Mouse (Mus musculus): Measurements from ENCODE around the gene Slc36a2. TPM values are rescaled to one million over a fixed set of nuclear protein-coding genes. Genes with fewer than 3 reads are reported as not detected.
"Not testable (repeated sequence)": the region's sequence is repeated elsewhere in the genome, so short reads cannot be mapped to it uniquely, and the experiment has no call there.

The Slc36a2 gene
- polyA plus RNA-seq, 1 experiment from 2014 or later, result 2.0 TPM

DNA sequence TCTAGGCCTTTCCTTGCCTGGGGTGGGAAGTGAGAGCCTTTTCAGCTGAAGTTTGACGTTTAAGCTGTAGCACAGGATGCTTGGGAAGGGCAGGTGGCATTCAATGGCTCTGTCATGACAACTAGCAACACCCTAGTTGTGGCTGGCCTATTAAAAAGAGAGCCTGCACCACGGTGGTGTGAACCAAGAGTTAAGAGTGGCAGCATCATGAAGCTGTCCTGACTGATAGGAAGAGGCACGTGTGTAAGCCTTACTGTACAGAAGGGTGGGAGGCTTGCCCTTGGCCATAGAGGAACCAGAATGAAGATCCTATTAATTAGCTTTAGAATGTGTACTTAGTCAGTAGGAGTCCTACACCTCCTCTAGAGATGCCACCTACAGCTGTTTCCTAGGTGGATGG is 56.5 kb downstream of the Slc36a2 start:
- ATAC-seq (ENCODE audit: insufficient read depth, low FRiP score, low read depth), result no peak
- 75% methylated on average over 3 of the region's 3 CpGs for WGBS

DNA sequence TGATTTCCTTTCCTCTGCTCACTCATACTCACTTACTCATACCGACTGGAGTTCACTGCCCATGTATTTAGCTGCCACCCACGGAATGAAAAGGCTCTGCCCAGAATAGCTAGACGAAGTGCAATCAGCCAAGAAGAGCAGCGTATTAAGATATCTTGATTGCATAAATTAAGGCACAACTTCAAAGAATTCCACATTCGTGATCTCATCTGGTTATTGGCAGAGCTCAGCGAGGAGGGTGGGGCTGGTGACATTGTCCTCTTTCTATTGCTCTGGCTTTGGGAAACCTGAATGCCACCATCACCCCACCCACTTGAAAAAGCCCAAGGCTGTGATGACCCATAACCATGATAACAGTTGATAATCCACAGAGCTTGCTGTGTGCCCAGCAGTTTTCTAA is 56.9 kb downstream of the Slc36a2 start:
- Histone ChIP-seq H3K27me3 (replicated peaks) (no peaks in the 10 kb centered on the region), H3K27ac (no peak overlapping the region), H3K9me3 (no peaks in the 10 kb centered on the region), H3K4me2 (no peak overlapping the region), H3K9ac (no peak overlapping the region), H3K4me3 (replicated peaks) (no peak overlapping the region), H3K4me1 (no peaks in the 10 kb centered on the region), H3K36me3 (no peaks in the 10 kb centered on the region)
- 73% methylated on average over 6 of the region's 6 CpGs for WGBS
- ATAC-seq (ENCODE audit: insufficient read depth, low FRiP score, low read depth), result no peak

More for the DNA sequence above, 56.5 kb downstream of the Slc36a2 start:
- no peaks in the 10 kb centered on the region for H3K36me3 ChIP-seq
- H3K27me3 ChIP-seq (replicated peaks), result no peaks in the 10 kb centered on the region
- no peaks in the 10 kb centered on the region for H3K4me1 ChIP-seq
- H3K27ac ChIP-seq, result no peak overlapping the region
- H3K4me3 ChIP-seq (replicated peaks), result no peak overlapping the region
- H3K9ac ChIP-seq, result no peak overlapping the region
- H3K4me2 ChIP-seq, result no peak overlapping the region
- no peaks in the 10 kb centered on the region for H3K9me3 ChIP-seq

DNA sequence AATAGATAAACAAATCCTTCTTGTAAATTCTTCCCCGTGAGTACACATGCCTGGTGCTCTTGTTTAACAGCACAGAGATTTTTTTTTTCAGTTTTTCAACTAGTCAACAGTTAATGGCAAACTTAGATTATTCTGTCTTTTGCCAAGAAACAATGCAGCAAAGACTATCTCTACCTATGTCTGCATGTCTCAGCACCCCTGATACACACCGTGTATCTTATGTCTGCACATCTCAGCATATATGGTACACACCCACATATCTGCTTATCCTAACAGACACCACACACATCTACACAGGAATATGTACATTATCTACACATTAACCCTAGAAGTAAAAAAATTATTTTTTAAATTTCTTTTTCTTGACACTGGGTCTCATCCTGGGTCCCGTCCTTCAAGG is 58.2 kb downstream of the Slc36a2 start:
- Histone ChIP-seq H3K9me3 (no peaks in the 10 kb centered on the region), H3K27me3 (replicated peaks) (no peaks in the 10 kb centered on the region), H3K9ac (no peak overlapping the region), H3K4me3 (replicated peaks) (no peak overlapping the region), H3K27ac (no peak overlapping the region), H3K4me2 (no peak overlapping the region), H3K36me3 (no peaks in the 10 kb centered on the region), H3K4me1 (no peaks in the 10 kb centered on the region)
- WGBS, result 67% methylated on average over 3 of the region's 3 CpGs
- no peak for ATAC-seq (ENCODE audit: insufficient read depth, low FRiP score, low read depth)

DNA sequence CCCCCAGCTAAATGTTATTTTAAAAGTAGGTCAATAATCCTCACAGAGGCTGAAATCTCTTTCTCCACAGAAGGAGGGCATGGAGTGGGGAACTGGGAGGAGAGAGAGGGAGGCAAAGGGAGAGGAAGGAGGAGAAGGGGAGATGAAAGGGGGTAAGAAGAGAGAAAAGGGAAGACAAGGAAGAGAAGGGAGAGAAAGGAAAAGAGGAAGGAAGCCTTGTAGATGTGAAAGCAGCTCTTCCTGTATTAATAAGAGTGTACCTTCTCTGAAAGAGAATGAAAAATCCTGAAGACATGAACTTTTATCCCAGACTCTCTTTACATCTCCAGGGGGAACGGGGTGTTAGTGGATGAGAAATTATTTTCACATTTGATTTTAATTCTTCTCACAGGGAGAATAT is 63.4 kb downstream of the Slc36a2 start:
- WGBS, result 66% methylated on average over 1 of the region's 1 CpGs
- Histone ChIP-seq H3K9me3 (no peaks in the 10 kb centered on the region), H3K4me3 (replicated peaks) (no peak overlapping the region), H3K4me2 (no peak overlapping the region), H3K36me3 (no peaks in the 10 kb centered on the region), H3K4me1 (no peaks in the 10 kb centered on the region), H3K27ac (no peak overlapping the region), H3K27me3 (replicated peaks) (no peaks in the 10 kb centered on the region), H3K9ac (no peak overlapping the region)
- no peak for ATAC-seq (ENCODE audit: insufficient read depth, low FRiP score, low read depth)

DNA sequence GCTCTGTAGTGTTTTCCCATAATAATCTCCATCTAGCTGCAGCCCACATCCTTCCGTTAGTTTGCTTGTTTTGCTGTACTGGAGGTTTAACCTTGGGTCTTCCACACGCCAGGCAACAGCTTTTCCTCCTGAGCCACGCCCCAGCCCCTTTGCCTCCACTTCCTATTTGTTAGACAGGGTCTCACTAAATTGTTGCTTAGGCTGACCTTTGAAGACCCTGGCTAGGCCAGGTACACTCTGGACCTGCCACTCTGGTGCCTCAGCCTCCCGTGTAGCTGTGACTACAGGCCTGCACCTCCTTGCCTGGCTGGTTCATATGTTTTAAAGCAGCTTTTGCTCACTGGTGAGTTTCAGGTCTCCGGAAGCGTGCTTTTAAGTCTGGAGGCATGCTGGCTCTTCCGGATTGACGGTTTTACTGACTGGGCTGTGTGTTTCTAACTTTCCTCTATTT is 64.0 kb downstream of the Slc36a2 start:
- H3K9me3 ChIP-seq, result no peaks in the 10 kb centered on the region
- H3K4me2 ChIP-seq, result no peak overlapping the region
- no peaks in the 10 kb centered on the region for H3K27me3 ChIP-seq (replicated peaks)
- H3K4me3 ChIP-seq (replicated peaks), result no peak overlapping the region
- no peak overlapping the region for H3K27ac ChIP-seq
- no peaks in the 10 kb centered on the region for H3K36me3 ChIP-seq
- no peak for ATAC-seq (ENCODE audit: insufficient read depth, low FRiP score, low read depth)
- no peaks in the 10 kb centered on the region for H3K4me1 ChIP-seq
- 65% methylated on average over 8 of the region's 8 CpGs for WGBS
- no peak overlapping the region for H3K9ac ChIP-seq

DNA sequence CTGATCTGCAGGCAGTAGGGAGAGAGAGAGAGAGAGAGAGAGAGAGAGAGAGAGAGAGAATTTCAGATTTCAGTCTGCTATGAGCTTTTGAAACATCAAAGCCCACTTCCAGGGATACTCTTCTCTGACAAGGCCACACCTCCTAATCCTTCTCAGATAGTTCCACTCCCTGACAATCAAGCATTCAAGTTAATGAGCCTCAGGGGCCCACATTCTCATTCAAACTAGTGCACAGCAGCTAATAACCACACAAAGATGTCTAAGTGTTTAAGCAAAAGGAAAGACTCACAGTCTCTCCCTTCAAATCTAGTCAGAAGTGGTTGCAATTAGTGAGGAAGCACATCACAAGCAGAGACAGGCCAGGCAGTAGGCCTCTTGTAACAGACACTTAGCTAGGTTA is 64.6 kb downstream of the Slc36a2 start:
- ATAC-seq (ENCODE audit: insufficient read depth, low FRiP score, low read depth), result no peak
- Histone ChIP-seq H3K36me3 (no peaks in the 10 kb centered on the region), H3K4me2 (no peak overlapping the region), H3K27me3 (replicated peaks) (no peaks in the 10 kb centered on the region), H3K4me1 (no peaks in the 10 kb centered on the region), H3K9ac (no peak overlapping the region), H3K27ac (no peak overlapping the region), H3K4me3 (replicated peaks) (no peak overlapping the region), H3K9me3 (no peaks in the 10 kb centered on the region)

DNA sequence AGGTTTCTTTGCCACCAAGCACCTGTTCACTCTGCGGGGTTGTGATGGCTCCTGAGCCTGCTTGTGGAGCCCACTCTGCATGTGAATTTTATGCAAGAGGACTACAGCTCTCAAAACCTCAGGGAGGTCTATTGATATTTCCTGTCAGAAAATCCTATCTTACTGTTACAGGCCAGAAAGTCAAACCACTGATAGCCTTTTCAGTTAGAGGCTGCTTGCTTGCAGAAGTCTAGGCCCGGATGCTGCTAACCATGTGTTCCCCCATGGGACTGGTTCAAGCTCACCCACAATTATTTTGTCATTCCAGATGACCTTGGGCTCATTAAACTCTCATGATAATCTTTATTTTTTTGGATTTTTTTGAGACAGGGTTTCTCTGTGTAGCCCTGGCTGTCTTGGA is 67.8 kb downstream of the Slc36a2 start:
- H3K4me2 ChIP-seq, result no peak overlapping the region
- no peaks in the 10 kb centered on the region for H3K27me3 ChIP-seq (replicated peaks)
- H3K27ac ChIP-seq, result no peak overlapping the region
- H3K9ac ChIP-seq, result no peak overlapping the region
- ATAC-seq (ENCODE audit: insufficient read depth, low FRiP score, low read depth), result no peak
- no peaks in the 10 kb centered on the region for H3K9me3 ChIP-seq
- 80% methylated on average over 2 of the region's 2 CpGs for WGBS
- H3K4me1 ChIP-seq, result 0 out of 2 replicates have a peak, but pooled peaks cover 2% of the 10 kb centered on the region
- no peak overlapping the region for H3K4me3 ChIP-seq (replicated peaks)
- no peaks in the 10 kb centered on the region for H3K36me3 ChIP-seq

DNA sequence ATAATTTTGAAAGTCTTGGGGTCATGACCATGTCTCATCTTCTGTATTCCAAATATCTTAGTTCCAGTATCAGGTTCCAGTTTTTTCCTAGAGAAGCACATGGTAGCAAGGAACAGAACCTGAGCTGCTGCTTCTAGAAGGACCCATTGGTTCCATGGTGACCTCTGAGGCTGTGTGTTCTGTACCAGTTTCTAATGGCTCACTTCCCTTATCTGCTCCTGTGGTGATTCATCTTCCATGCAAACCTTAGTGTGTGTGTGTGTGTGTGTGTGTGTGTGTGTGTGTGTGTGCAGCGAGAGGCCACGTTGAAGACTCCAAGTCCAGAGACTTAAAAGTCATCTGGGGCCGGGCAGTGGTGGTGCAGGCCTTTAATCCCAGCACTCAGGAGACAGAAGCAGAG is 68.9 kb downstream of the Slc36a2 start:
- no peaks in the 10 kb centered on the region for H3K27me3 ChIP-seq (replicated peaks)
- ATAC-seq (ENCODE audit: insufficient read depth, low FRiP score, low read depth), result no peak
- no peak overlapping the region for H3K4me3 ChIP-seq (replicated peaks)
- H3K4me2 ChIP-seq, result no peak overlapping the region
- no peak overlapping the region for H3K27ac ChIP-seq
- 0 out of 2 replicates have a peak, but pooled peaks cover 2% of the 10 kb centered on the region for H3K4me1 ChIP-seq
- no peaks in the 10 kb centered on the region for H3K36me3 ChIP-seq
- 85% methylated on average over 3 of the region's 3 CpGs for whole genome bisulfite sequencing
- no peaks in the 10 kb centered on the region for H3K9me3 ChIP-seq
- no peak overlapping the region for H3K9ac ChIP-seq

DNA sequence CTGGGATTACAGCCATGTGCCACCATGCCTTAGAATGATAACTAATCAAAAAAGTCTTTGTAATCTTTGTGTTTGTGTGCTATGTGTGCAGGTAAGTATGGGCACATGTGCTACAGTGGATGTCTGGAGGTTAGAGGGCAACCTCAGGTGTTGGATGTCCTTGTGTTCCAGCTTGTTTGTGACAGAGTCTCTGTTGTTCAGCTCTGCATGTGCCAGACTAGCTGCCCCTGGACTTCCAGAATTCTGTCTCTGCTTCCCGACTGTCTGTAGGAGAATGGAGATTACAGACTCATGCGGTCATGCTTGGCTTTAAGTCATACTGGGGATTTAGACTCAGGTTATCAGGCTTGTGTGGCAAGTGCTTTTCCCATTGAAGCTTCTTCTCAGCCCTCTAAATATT is 70.6 kb downstream of the Slc36a2 start:
- Histone ChIP-seq H3K9me3 (no peaks in the 10 kb centered on the region), H3K27ac (no peak overlapping the region), H3K4me1 (0 out of 2 replicates have a peak, but pooled peaks cover 2% of the 10 kb centered on the region), H3K4me3 (replicated peaks) (no peak overlapping the region), H3K4me2 (no peak overlapping the region), H3K36me3 (no peaks in the 10 kb centered on the region), H3K27me3 (replicated peaks) (no peaks in the 10 kb centered on the region), H3K9ac (no peak overlapping the region)
- WGBS, result 73% methylated on average over 2 of the region's 2 CpGs
- ATAC-seq (ENCODE audit: insufficient read depth, low FRiP score, low read depth), result no peak

DNA sequence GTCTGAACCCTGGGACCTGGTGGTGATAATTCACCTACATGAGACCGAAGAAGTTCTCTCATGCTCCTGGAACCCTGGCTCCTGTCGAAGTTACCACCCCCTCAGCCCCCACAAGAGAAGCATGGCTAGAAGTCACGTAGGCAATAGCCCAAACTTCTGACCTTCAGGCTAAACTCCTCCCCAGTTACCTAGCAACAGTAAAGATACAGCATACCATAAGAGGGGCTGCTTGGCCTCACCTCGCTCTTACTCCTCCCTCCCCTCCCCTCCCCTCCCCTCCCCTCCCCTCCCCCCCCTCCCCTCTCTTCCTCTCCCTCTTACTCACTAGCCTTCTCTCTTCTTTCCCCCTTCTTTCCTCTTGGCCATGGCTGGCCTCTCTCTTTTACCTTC is 71.0 kb downstream of the Slc36a2 start:
- H3K4me2 ChIP-seq; H3K4me3 ChIP-seq (replicated peaks); H3K27me3 ChIP-seq (replicated peaks); H3K4me1 ChIP-seq; H3K9ac ChIP-seq; ATAC-seq (ENCODE audit: insufficient read depth, low FRiP score, low read depth); H3K36me3 ChIP-seq; H3K9me3 ChIP-seq: not testable (repeated sequence)
- peak overlapping the region; percentile 11; the same call in 1 of the 2 replicates for H3K27ac ChIP-seq
- 23% methylated on average over 4 of the region's 4 CpGs for WGBS

DNA sequence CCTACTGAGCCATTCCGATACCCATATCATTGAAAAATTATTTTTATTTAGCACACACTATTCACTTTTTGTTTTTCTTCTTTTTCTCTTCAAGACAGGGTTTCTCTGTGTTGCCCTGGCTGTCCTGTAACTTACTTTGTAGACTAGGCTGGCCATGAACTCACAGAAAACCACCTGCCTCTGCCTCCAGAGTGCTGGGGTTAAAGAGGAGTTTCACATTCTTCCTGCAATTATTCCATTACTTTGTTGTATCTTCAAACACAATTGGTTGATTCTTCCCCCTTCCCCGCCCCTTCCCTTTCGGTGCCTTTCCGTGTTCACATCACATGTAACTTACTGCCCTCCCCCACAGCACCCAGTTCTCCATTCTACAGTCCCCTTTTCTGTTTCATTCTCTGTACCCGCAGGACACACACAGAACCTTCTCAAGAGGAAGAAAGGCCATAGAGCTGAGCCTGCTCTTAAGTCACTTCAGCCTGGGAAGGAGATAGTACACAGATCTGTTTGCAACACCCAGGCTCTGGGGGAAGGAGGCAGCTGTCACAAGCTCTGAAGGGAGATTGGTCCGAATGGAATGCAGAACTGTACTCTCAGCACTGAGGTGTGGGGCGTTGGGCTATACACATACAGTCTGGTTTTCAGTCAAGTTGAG is 71.5 kb downstream of the Slc36a2 start:
- WGBS, result 48% methylated on average over 7 of the region's 7 CpGs
- H3K27me3 ChIP-seq (replicated peaks), result no peaks in the 10 kb centered on the region
- no peak for ATAC-seq (ENCODE audit: insufficient read depth, low FRiP score, low read depth)
- H3K9ac ChIP-seq, result no peak overlapping the region
- H3K4me3 ChIP-seq (replicated peaks), result no peak overlapping the region
- H3K27ac ChIP-seq, result peak overlapping the region; percentile 11; the same call in 1 of the 2 replicates
- H3K4me2 ChIP-seq, result no peak overlapping the region
- no peaks in the 10 kb centered on the region for H3K36me3 ChIP-seq
- no peaks in the 10 kb centered on the region for H3K9me3 ChIP-seq
- 0 out of 2 replicates have a peak, but pooled peaks cover 2% of the 10 kb centered on the region for H3K4me1 ChIP-seq

DNA sequence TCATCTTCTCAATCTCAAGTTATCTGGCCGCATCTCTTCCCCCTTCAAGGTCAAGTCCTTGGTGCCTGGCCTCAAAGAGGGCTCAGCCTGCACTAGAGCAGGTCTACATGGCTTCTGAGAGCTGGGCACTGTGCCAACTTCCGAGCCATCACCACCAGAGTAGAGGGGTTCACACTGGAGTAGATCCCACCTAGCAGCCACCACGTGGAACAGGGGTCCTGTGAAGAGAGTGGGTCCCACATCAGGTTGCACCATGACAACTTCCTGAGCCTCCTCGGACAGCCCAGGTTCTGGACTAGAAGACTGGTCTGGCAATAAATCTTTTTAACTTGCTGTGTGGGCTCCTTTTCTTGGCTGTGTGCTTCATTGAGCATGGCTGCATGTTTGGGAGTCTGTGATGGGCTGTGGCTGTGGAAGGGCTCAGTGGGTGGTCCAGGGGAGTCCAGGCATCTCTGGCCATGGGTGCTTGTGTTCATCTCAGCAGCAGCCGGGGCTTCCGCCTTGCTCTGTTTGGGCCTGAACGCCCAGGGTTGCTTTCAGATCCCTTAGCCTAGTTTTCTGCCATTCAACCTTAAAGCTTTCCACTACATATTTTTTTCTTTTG is 74.2 kb downstream of the Slc36a2 start:
- WGBS, result 55% methylated on average over 7 of the region's 7 CpGs
- H3K4me3 ChIP-seq (replicated peaks), result no peak overlapping the region

More for the DNA sequence above, 74.2 kb downstream of the Slc36a2 start:
- no peak overlapping the region for H3K27ac ChIP-seq
- no peaks in the 10 kb centered on the region for H3K9me3 ChIP-seq
- ATAC-seq (ENCODE audit: insufficient read depth, low FRiP score, low read depth), result peak; percentile 58; the same call in 1 of the 2 replicates
- 0 out of 2 replicates have a peak, but pooled peaks cover 2% of the 10 kb centered on the region for H3K4me1 ChIP-seq
- H3K27me3 ChIP-seq (replicated peaks), result no peaks in the 10 kb centered on the region
- 0 out of 2 replicates have a peak, but pooled peaks cover 2% of the 10 kb centered on the region for H3K36me3 ChIP-seq
- H3K9ac ChIP-seq, result no peak overlapping the region
- H3K4me2 ChIP-seq, result no peak overlapping the region
